In genomic region chr1:79762282-79763250, GRCm38 (mm10) we compare ENCODE assay signal across 8 mouse cellular contexts. TPM values are rescaled to one million over a fixed set of nuclear protein-coding genes. Genes with fewer than 3 reads are reported as not detected.
DNase-seq lines count a peak whose midpoint lies in the region; ATAC-seq and TF ChIP-seq lines count a peak whose summit lies in the region.

No protein-coding gene starts in this region.

- peak overlapping the region; percentile 93; the same call in 1 of the 2 replicates for H3K27ac ChIP-seq in layer of hippocampus, adult 2 months

- TF ChIP-seq CTCF in layer of hippocampus, adult 2 months (conservative IDR thresholded peaks at IDR 0.05) = no peak
- no peak for TF ChIP-seq CTCF in brain, embryonic 14.5 days (IDR thresholded peaks at IDR 0.05; ENCODE audit: borderline replicate concordance, extremely low read depth, insufficient read depth, insufficient read length)

- no peak for DNase-seq in layer of hippocampus, adult 2 months (ENCODE audit: low spot score in 2 of 2)
- no peak for DNase-seq in layer of hippocampus, postnatal 14 days (ENCODE audit: low spot score in 2 of 2)
- DNase-seq in brain, embryonic 14.5 days (ENCODE audit: low read depth) = peak; percentile 19
- DNase-seq in left cerebral cortex, adult 18-20 months (ENCODE audit: low spot score in 2 of 2) = no peak
- DNase-seq in right cerebral cortex, postnatal 14 days = no peak
- DNase-seq in right cerebral cortex, postnatal 25 days = no peak

- TF ChIP-seq POLR2A in brain, embryonic 14.5 days (IDR thresholded peaks at IDR 0.05; ENCODE audit: borderline replicate concordance, extremely low read depth, insufficient read depth, insufficient read length, poor library complexity, severe bottlenecking) = no peak

- ATAC-seq in hematopoietic stem cell, adult 5-6 weeks (replicated peaks in 1 of 2; ENCODE audit: insufficient read depth in 1 of 2, low FRiP score in 2 of 2, low TSS enrichment in 1 of 2, low read depth in 1 of 2, poor library complexity in 2 of 2, severe bottlenecking in 2 of 2) = peak; percentile 7 to 30; a peak in 1 of 4 replicates
- ATAC-seq in megakaryocyte, adult 5-6 weeks (ENCODE audit: poor library complexity, severe bottlenecking) = peak; percentile 57

- H3K4me3 ChIP-seq in layer of hippocampus, adult 2 months = peak overlapping the region; percentile 100

RNA-seq across cellular contexts. Expression of gene Mrpl44, which starts 13.3 kb away (rescaled TPM):
- total RNA-seq in layer of hippocampus, adult 2 months (2021) = 10 to 100 TPM; 28.0 to 28.2 TPM
- total RNA-seq in layer of hippocampus, postnatal 14 days (2021) = 10 to 100 TPM; 23.2 to 25.9 TPM
- 21.6 and 22.7 TPM in 2 replicates for polyA plus RNA-seq in brain, embryonic 14.5 days (2012; rRNA removed)
- 31.3 and 42.9 TPM in 2 replicates for total RNA-seq in hematopoietic stem cell, adult 5-6 weeks (2017)
- total RNA-seq in megakaryocyte, adult 5-6 weeks (2015) = 18.6 and 23.2 TPM in 2 replicates
- total RNA-seq in megakaryocyte, adult 5-6 weeks (2017) = 15.4 and 20.3 TPM in 2 replicates
- total RNA-seq in left cerebral cortex, adult 18-20 months (2021) = 10 to 100 TPM; 29.3 to 33.2 TPM

RNA-seq across cellular contexts. Expression of gene Wdfy1, which starts 13.4 kb away (rescaled TPM):
- 10 to 100 TPM; 38.0 to 40.2 TPM for total RNA-seq in layer of hippocampus, adult 2 months (2021)
- 10 to 100 TPM; 37.9 to 39.1 TPM for total RNA-seq in layer of hippocampus, postnatal 14 days (2021)
- polyA plus RNA-seq in brain, embryonic 14.5 days (2012; rRNA removed) = 45.1 and 71.0 TPM in 2 replicates
- total RNA-seq in hematopoietic stem cell, adult 5-6 weeks (2017) = 14.3 and 31.8 TPM in 2 replicates
- total RNA-seq in megakaryocyte, adult 5-6 weeks (2015) = 18.4 and 21.0 TPM in 2 replicates
- 9.0 and 19.3 TPM in 2 replicates for total RNA-seq in megakaryocyte, adult 5-6 weeks (2017)
- 10 to 100 TPM; 39.1 to 43.4 TPM for total RNA-seq in left cerebral cortex, adult 18-20 months (2021)
